Mouse (Mus musculus): ENCODE results near the gene Copz1.

Copz1 gene

GRCm38 (mm10) chr15:103313495-103314095, 41.1 kb downstream of the Copz1 start:
- peak; percentile 75 to 77 for DNase-seq

DNA sequence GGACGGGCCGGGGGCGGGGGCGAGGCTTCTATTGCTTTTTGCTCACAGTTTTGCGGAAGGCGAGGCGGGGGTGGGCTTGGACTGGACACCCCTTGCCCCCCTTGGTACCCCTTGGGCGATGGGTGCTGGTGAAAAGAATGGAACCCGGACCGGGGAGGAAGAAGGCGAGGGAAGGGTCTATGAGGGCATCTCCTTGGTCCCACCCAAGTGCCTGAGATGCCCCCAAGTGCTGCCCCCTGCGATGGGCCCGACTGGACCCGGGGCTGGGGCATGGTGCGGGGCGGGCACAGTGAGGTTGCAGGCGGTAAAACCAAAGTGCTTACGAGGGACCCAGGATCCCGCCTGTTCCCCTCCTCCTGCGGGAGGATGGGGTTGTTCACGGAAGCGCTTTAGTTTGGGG, 41.7 kb downstream of the Copz1 start:
- no peak for DNase-seq

GRCm38 (mm10) chr15:103315011-103315502, 42.5 kb downstream of the Copz1 start:
- DNase-seq: peak; percentile 85 to 89

DNA sequence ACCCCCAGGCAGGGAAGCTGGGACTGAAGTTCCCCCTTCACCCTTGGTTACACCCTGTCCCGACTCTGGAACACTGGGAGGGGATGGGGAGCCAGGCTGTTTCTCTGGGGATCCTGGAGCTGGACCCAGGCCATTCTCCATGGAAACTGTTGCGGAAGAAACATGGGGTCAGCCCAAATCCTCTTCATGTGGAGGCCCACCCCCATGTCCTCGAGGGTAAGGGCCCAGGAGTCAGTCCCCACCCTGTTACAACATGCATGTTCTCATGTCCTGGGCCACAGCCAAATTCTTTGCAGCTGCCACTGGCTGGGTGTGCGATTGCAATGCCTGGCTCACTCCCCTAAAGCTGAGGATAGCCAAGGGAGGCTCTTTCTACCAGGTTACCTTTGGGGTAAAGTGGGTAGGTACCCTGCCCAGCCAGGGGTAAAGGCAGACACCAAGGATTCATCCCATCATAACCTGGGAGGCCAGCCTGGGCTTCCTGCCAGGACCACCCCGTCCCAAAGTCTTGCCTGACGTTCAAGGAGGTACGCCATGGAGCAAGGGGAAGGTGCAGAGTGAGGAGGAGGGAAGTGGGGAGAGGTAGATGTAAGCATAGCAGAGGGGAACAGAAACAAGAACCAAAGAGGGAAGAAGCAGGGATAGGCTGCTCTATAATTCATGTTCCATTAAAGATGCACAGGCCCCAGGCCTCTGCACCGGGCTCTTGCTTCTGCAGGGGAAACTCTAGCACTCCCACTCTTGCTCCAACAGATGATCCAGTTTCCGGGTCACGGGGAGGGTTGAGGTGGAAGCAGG, 43.7 kb downstream of the Copz1 start:
- peak in 1 of 2 experiments; percentile 52 for DNase-seq

DNA sequence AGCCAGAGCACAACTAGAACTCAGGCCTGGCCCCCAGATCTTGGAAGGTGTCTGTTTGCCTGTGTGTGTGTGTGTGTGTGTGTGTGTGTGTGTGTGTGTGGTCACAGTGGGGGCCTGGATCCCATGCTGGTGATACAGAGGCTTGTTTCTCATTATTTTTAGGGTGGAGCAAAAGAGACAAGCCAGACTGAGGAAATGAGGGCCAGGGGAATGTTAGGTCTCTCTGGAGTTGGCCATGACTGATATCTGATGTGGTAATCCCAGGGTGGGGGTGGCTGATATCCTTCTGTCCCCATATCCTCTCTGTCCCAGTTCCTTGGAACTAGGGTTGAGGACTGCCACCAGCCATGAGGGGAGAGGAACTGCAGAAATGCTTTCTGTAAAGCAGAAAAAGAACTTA, 44.6 kb downstream of the Copz1 start:
- no peak for DNase-seq

DNA sequence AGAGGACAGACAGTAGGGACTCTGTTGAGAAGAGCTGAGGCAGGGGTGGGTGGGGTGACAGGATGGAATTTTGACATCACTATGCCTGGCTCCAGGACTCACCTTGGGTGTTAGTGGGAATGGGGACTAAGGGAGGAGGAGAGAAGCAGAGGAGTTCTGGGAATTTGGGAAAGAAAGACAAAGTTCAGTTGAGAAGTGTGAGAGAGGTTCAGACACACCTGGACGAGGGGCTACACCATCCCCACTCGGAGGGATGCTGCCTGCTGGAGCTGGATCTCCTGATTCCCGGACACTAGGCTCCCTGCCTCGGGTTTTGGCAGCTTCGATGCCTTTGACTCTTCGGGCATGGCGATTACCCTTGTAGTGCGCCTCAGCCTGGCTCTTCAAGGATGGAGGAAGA, 45.2 kb downstream of the Copz1 start:
- DNase-seq: no peak

- no peak for DNase-seq
These were observed 45.8 kb downstream of the Copz1 start for GRCm38 (mm10) chr15:103318201-103318816.

- DNase-seq: peak; percentile 59 to 77
These were observed 48.6 kb downstream of the Copz1 start for GRCm38 (mm10) chr15:103321076-103321475.

GRCm38 (mm10) chr15:103322396-103322795, 49.9 kb downstream of the Copz1 start:
- no peak for DNase-seq

DNA sequence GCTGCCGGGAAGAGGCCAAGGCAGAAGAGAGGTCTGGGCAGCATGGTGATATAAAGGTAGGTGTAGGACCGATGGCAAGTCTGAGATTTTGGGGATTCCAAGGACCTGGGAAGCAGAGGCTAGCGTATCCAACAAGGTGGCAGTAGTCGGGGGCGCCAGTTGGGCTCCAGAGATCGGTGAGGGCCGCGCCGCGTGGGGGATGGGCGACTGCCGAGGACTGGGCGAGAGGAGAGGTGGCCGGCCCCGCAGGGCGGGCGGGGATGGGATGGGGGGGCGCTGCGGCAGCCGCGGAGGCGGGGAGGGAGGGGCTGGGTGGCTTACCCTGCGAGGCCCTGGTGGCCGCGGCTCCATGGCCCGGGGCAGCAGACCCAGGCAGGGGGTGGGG, 50.5 kb downstream of the Copz1 start:
- peak; percentile 81 to 85 for DNase-seq

- DNase-seq: peak; percentile 93 to 95
These were observed 51.1 kb downstream of the Copz1 start for GRCm38 (mm10) chr15:103323455-103324247.

- no peak for DNase-seq
These were observed 60.6 kb downstream of the Copz1 start for GRCm38 (mm10) chr15:103333081-103333615.

DNA sequence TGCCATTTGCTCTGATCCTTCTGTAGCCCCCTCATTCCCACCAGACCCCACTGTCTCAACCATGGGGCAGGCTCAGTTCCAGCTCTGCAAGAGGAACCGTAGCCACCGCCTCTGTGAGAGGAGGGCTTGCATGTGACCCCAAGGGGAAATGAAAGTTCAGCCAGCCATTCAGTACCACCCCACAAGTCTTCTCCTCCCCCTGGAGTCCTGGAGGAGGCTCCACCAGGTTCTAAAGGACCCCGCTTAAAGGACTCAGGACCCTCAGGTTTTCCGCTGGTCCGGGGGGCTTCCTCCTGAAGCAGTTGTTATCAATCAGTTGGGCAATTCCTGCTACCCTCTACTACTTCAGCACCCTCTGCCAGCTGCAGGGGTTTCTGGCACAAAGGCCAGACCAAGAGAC, 61.2 kb downstream of the Copz1 start:
- no peak for DNase-seq

GRCm38 (mm10) chr15:103334194-103334593, 61.7 kb downstream of the Copz1 start:
- no peak for DNase-seq

DNA sequence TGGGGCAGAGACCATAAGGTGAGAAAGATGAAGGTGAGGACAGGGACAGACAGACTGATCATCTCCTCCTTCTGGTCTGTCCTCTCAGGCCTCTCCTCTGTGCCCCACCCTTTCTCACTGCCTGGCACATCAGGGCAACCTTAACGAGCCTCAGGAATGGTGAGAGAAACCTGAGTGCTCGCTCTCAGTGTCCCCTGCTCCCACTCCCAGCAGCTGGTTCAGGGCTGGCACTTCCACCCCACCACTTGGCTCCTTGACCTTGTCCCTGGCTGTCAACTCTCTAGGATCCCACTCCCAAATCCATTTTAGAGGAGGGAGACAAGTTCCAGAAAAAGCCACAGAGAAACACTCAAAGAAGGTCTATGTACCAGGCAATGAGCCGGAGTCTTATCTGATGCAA, 62.5 kb downstream of the Copz1 start:
- no peak for DNase-seq

DNA sequence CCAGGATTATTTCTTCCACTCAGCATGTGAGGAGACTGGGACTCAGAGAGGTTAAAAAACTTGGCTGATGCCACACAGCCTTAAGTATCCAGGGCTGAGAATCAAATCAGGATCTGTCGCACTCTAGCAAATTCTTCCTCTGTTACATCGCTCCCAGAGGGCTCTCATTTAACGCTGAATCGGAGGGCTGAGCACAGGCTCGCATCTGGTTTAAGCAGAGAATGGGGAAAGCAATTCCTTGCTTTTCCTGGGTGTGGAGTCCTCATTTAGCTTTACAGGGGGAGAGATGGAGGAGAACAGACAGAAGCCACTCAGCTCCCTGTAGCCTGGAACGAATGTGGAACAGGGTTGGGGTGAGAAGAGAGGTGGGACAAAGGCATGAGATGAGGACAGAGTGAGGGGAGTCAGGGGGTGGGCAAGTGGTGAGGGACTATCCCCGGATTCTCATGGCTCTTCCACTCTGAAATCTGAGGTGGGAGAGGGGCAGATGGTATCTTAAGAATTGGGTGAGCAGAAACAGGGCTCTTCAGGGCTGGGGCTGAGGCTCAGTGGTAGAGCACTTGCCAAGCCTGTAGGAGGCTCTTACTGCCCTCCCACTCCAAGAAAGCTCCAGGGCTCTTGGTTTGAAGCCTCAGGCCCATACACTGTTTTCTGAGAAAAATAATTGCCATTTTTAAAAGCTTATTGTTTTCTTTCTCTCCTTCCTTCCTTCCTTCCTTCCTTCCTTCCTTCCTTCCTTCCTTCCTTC, 63.1 kb downstream of the Copz1 start:
- DNase-seq: no peak

- DNase-seq: no peak
These were observed 64.6 kb downstream of the Copz1 start for GRCm38 (mm10) chr15:103336996-103337667.

- no peak for DNase-seq
These were observed 66.3 kb downstream of the Copz1 start for GRCm38 (mm10) chr15:103338829-103339165.

GRCm38 (mm10) chr15:103339166-103339960, 66.8 kb downstream of the Copz1 start:
- no peak for DNase-seq

DNA sequence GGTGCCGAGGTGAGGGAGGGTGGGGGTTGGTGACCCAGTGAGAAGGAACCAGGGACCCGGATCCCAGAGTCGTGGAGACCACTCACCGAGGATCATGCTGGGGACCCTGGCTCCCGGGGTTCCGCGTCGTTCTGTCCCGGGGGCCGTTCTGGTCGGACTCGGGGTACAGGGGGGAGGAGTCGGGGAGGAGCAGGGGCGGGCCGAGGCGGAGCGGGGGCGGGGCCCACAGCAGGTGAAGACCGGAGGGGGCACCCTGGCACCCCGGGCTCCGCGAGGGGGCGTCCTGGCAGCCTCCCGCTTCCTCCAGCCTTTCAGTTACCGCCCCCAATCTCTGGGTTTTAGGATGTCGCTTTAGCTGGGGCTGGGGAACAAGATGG, 67.4 kb downstream of the Copz1 start, which contains the start of gene Zfp385a:
Gene Zfp385a (minus strand): TSS at position 133 of the 377 bp plus-strand sequence.
- DNase-seq: peak in 1 of 2 experiments; percentile 54

GRCm38 (mm10) chr15:103340786-103341185, 68.3 kb downstream of the Copz1 start:
- no peak for DNase-seq
